Mouse (Mus musculus): Measurements from ENCODE around the gene Kcnab1. TPM values are rescaled to one million over a fixed set of nuclear protein-coding genes. Genes with fewer than 3 reads are reported as not detected.

The Kcnab1 gene
- 3.7 and 6.1 TPM in 2 replicates for polyA plus RNA-seq (2012; rRNA removed)

GRCm38 (mm10) chr3:65108945-65109921 lies at the start of gene Kcnab1:
TSS of gene Kcnab1 (plus strand) at chr3:65109384.

GRCm38 (mm10) chr3:65392421-65392817 lies 283.2 kb downstream of the Kcnab1 start, which contains the start of gene Ssr3:
TSS of gene Ssr3 (minus strand) at chr3:65392623.

All from central nervous system, embryonic 11.5 days (tissue).